Mouse (Mus musculus): ENCODE data around the gene Sema4f.

The Sema4f gene

DNA sequence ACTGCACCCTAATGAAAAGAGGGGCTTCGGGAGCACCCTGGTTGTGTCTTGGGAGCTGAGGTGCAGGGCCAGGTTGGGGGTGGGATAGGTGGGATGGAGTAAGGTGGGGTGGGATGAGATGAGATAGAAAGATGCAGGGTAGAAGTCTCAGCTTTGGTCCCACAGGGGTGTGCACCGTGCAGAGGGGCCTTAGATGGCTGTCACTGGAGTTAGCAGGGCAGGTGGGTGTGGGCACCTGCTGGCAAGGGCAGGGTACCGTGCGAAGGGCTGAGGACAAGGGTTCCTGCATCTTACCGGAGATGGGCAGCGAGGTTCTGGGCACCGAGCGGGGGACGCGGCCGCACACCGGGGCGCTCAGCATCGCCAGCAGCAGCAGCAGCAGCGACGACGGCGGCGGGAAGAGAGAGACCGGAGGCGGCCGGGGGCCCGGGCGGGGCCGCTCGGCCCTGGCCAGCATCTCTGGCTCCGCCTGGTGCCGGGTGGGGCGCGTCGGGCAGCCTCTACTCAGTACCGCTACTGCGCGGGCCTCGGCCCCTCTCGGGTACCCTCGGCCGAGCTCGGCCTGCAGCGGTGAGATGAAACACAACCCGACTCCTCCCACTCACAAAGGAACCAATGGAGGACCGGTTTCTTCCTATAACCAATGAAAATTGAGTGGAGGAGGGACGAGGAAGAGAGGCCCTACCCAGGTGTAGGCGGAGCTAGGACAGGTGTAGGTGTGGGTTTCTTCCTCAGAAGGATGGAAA, at the start of gene Sema4f:
Sema4f (minus strand) TSS at position 603 of the 746 bp plus-strand sequence.
- DNase-seq (ENCODE audit: low spot score in 2 of 2): peak; percentile 61 to 74

- DNase-seq (ENCODE audit: low spot score in 2 of 2): no peak
These were observed 47.9 kb upstream of the Sema4f start for GRCm38 (mm10) chr6:82987411-82987971.

GRCm38 (mm10) chr6:82971031-82971430, 31.5 kb upstream of the Sema4f start:
- DNase-seq (ENCODE audit: low spot score in 2 of 2): peak; percentile 32 to 58

- DNase-seq (ENCODE audit: low spot score in 2 of 2): no peak
These were observed 29.9 kb upstream of the Sema4f start for GRCm38 (mm10) chr6:82969249-82970084.

- DNase-seq (ENCODE audit: low spot score in 2 of 2): no peak
These were observed 22.1 kb upstream of the Sema4f start for GRCm38 (mm10) chr6:82961664-82962063.

DNA sequence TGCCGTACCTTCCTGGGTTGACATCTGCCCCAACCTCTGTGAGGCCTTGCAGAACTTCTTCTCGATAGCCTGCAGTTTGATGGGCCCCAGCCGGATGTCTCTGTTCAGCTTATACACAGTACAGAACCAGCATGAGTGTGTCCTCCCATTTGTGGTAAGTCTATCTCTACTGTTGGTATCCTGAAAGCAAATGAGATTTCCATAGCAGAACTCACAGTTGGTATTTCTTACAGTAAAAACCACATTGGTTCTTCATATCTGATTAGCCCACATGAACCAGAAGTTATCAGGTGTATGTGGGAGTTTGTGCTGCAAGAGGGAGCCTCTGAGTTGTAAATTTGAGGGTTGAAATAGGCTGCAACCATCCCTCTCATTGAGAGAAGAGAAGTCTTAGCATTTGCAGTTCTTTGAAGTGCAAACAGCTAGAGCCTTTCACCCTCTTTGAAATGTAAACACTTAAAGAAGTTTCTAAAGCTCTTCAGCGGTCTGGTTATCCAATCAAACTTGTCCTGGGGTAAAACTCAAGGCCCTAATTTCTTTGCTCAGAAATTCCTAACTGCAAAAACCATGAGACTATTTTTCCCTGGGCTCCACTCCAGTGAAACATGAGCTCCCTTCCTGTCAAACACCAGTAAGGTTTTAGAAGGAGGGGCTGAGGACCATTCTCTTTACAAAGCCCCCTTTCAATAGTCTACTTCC, 17.1 kb upstream of the Sema4f start:
- DNase-seq (ENCODE audit: low spot score in 2 of 2): no peak

- DNase-seq (ENCODE audit: low spot score in 2 of 2): no peak
These were observed 7.1 kb upstream of the Sema4f start, which contains the start of gene M1ap for GRCm38 (mm10) chr6:82946651-82947050. Gene M1ap (plus strand): TSS chr6:82946902.

- no peak for DNase-seq (ENCODE audit: low spot score in 2 of 2)
These were observed 6.2 kb upstream of the Sema4f start for GRCm38 (mm10) chr6:82945750-82946149.

DNA sequence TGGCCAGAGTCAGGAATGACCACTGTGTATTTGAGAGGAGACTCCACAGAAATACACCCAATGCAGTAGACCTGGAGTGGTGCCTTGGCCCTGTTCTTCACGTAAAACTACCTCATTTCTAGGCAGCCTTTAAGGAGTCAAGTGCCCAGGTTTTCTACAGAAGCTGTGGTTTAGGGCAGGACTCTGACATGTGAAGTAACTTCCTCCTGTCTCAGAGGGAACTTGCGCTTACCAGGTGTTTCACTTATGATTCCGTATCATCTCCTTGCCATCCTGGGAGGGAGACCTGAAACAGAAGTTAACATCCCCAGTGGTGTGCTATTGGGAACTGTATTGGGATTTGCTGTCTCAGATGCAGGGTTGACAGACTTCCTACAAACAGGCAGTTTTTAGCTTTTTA, 1.2 kb upstream of the Sema4f start:
- DNase-seq (ENCODE audit: low spot score in 2 of 2): no peak

DNA sequence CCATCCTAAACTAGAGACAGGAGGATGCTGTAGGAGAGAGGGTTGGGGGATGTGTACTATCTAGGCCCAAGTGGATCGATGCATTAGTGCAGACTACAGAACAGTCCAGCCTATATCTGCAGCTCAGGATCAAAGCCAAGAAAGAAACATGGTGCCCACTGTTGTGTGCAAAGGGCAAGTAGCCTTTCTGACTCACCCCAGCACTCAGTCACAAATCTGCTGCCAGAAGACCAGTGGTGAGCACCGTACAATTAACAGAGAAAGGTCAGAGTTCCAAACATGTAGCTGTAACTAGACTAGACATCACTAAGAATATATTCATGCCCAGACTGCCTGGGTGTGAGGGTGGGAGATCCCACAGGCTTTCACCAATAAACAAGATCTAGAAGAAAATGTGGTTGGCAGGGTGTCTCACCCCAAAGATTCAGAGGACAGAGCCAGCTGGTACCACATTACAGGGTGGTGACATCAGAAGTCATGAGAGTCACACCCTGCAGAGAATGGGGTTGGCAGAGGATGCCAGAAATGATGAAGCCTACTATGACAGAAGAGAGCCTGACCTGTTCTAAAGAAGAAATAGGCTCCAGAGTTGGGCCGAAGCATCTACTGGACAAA, 4.8 kb downstream of the Sema4f start:
- DNase-seq (ENCODE audit: low spot score in 2 of 2): no peak

DNA sequence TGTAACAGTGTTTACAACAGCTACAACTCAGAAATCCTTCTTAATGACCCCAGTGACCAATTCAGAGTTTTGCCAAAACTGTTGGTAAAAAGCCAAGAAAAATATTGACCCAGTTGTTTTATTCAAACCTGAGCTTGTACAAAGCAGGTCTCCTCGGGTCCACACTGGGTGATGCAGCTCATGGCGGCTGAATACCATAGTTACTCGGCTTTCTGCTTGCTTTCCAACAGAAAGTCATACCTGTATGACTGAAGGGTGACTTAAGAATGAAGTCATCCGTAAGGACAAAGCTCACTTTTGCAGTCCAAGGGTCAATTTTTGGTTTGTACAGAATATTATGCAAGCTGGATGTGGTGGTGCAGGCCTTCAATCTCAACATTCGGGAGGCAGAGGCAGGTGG, 12.0 kb downstream of the Sema4f start:
- DNase-seq (ENCODE audit: low spot score in 2 of 2): no peak

DNA sequence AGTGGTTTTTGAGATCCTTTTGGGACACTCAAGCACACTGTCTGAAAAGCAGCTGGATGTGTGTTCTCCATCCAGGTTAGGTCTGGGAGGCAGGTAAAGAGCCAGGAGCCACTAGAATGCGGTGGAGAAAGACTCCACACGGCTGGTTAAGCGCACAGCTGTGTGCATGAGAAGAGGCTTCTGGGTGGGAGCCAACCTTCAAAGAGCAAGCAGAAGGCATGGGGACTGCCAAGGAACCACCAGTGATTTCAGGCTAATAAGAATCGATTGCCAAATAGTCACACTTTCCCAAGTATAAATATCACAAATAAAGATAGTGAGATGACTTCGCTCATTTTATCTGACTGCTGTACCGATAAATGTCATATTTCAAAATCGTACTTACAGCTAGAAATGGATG, 13.0 kb downstream of the Sema4f start:
- DNase-seq (ENCODE audit: low spot score in 2 of 2): no peak

GRCm38 (mm10) chr6:82926106-82926505, 13.5 kb downstream of the Sema4f start:
- DNase-seq (ENCODE audit: low spot score in 2 of 2): no peak

GRCm38 (mm10) chr6:82925005-82925404, 14.6 kb downstream of the Sema4f start:
- no peak for DNase-seq (ENCODE audit: low spot score in 2 of 2)

- DNase-seq (ENCODE audit: low spot score in 2 of 2): no peak
These were observed 17.9 kb downstream of the Sema4f start for GRCm38 (mm10) chr6:82921426-82922224.

GRCm38 (mm10) chr6:82919520-82919919, 20.0 kb downstream of the Sema4f start:
- DNase-seq (ENCODE audit: low spot score in 2 of 2): no peak

- no peak for DNase-seq (ENCODE audit: low spot score in 2 of 2)
These were observed 21.2 kb downstream of the Sema4f start for GRCm38 (mm10) chr6:82918371-82918770.

- DNase-seq (ENCODE audit: low spot score in 2 of 2): no peak
These were observed 21.8 kb downstream of the Sema4f start for GRCm38 (mm10) chr6:82917778-82918129.

DNA sequence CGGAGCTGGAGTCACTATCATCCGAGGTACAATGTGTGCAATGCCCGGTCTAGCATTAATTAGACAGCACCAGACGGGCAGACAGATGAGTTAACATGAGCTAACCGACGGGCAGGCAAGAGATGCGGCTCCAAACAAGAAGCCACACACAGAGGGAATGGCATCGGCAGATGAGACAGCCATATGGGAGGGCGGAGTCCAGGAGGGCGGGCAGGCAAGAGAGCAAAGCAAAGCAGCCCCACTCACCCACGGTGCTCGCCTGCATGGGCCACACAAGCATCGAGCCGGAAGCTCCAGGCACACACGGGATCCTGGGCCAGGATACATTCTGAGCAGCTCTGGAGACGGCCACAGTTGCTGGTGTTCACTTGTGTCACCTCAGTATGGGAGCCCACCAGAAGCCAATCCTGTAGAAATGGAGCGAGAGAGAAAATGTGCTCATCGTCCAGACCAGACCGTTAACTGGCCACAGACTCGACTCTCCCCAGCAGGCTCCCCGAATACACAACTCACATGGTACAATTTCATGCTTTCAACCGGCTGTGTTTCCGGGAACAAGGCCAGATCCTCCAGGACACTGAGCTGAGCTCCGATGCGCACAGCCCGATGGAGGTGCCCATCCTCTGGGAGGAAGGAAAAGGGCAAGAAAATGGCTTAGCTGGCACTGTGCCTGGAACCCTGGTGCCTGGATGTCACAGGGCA, 22.3 kb downstream of the Sema4f start:
- no peak for DNase-seq (ENCODE audit: low spot score in 2 of 2)

DNA sequence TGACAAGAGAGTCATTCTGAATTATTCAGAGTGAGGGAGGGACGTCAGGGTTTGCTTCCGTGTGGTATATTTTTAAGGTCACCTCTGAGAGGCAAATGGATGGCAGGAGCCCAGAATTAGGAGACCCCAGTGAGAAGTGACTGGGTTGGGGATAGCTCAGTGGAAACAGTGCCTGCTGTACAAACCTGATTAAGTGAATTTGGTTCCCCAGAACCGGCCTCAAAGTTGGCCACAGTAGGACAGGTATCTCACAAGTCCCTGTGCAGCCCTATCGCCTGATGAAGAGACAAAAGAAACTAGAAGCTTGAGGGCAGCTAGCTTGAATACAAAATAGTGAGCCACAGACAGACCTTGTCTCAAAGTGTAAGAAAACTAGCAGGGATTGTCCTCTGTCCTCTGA, 23.1 kb downstream of the Sema4f start:
- DNase-seq (ENCODE audit: low spot score in 2 of 2): no peak
